Mouse (Mus musculus) heart, postnatal 0 days (tissue): ENCODE data around the gene Ifnar1. TPM values are rescaled to one million over a fixed set of nuclear protein-coding genes. Genes with fewer than 3 reads are reported as not detected.
A peak's percentile ranks its signal among the peaks of the same experiment; 100 is the strongest.

Experiments used
- ATAC-seq: fragments of 200-750 bp; cut with Nextera tagmentation; 2 replicates; pipeline ENCODE4 v1.8.0; 2017; ENCODE audit warnings: low read depth, moderate number of reproducible peaks, moderate library complexity; ENCODE audit not compliant: insufficient read depth
- DNase-seq: peaks from one replicate; pipeline ENCODE4 v3.0.0-alpha.2; 2016; ENCODE audit warnings: low spot score
- H3K27ac ChIP-seq: fragments of 300-500 bp; sonication (generic); 2 replicates; pipeline ENCODE4 v1.5.1; 2014; ENCODE audit warnings: low read depth, mild to moderate bottlenecking
- H3K27me3 ChIP-seq: fragments of 300-500 bp; sonication (generic); 2 replicates; pipeline ENCODE4 v1.6.1; 2014; ENCODE audit warnings: low read length, mixed read lengths; ENCODE audit not compliant: control insufficient read depth, insufficient read depth
- H3K36me3 ChIP-seq: fragments of 300-500 bp; sonication (generic); replicated peaks from 2 replicates; pipeline ENCODE4 v1.6.1; 2014; ENCODE audit warnings: low read length, mixed read lengths; ENCODE audit not compliant: control insufficient read depth, insufficient read depth
- H3K4me1 ChIP-seq: fragments of 300-500 bp; sonication (generic); 2 replicates; pipeline ENCODE4 v1.6.1; 2014; ENCODE audit warnings: antibody characterized with exemption; ENCODE audit not compliant: control insufficient read depth, insufficient read depth
- H3K4me2 ChIP-seq: fragments of 300-500 bp; sonication (generic); 2 replicates; pipeline ENCODE4 v1.6.1; 2014; ENCODE audit warnings: low read depth, mild to moderate bottlenecking, low read length, moderate library complexity
- H3K4me3 ChIP-seq: fragments of 300-500 bp; sonication (generic); 2 replicates; pipeline ENCODE4 v1.5.1; 2014; ENCODE audit warnings: low read depth, low read length
- H3K9ac ChIP-seq: fragments of 300-500 bp; sonication (generic); replicated peaks from 2 replicates; pipeline ENCODE4 v1.6.1; 2014; ENCODE audit warnings: low read depth, low read length, mixed read lengths
- H3K9me3 ChIP-seq: fragments of 300-500 bp; sonication (generic); replicated peaks from 2 replicates; pipeline ENCODE4 v1.6.1; 2016; ENCODE audit warnings: low read length; ENCODE audit not compliant: control insufficient read depth
- CTCF ChIP-seq: IDR thresholded peaks from 2 replicates; pipeline ENCODE4 v1.5.1; 2016; ENCODE audit warnings: antibody characterized with exemption, control low read depth, low read depth
- EP300 ChIP-seq: IDR thresholded peaks from 2 replicates; pipeline ENCODE4 v1.6.1; 2016; ENCODE audit warnings: antibody characterized with exemption, low read depth
- WGBS: fragments of 180-500 bp; shearing (Covaris S2); extraction: QIAGEN DNeasy Blood & Tissue Kit; methylation state at CpG from one replicate; pipeline ENCODE4 v1.1.7; 2014; 5-methylcytosine and 5-hydroxymethylcytosine counted together
- polyA plus RNA-seq: library from polyadenylated mRNA; unstranded; fragments of >200 nt; fragmentation: Nextera tagmentation; extraction: Ambion mirVana; gene quantifications from 2 replicates; pipeline ENCODE4 v1.2.1, GENCODE M21; 2015
- total RNA-seq: library from RNA; depleted of rRNA; stranded (reverse); fragments of >200 nt; gene quantifications from 2 replicates; pipeline ENCODE4 v1.2.3, GENCODE M21; 2014; ENCODE audit warnings: low replicate concordance

Gene Ifnar1
- total and polyA plus RNA-seq, 2 experiments from 2014 or later, result 24.0 to 32.6 TPM

- Histone ChIP-seq H3K4me1 (peaks cover 69% of the 10 kb centered on the region), H3K36me3 (no peaks in the 10 kb centered on the region), H3K9ac (no peak overlapping the region), H3K4me3 (peak overlapping the region; percentile 84; the same call in 1 of the 2 replicates), H3K27me3 (no peaks in the 10 kb centered on the region), H3K4me2 (peak overlapping the region; percentile 92), H3K27ac (peak overlapping the region; percentile 93), H3K9me3 (no peaks in the 10 kb centered on the region)
- ATAC-seq, result no peak
- 53% methylated on average over 5 of the region's 5 CpGs for WGBS
- DNase-seq, result no peak
- TF ChIP-seq EP300, result no peak
- TF ChIP-seq CTCF, result no peak
Measured at GRCm38 (mm10) chr16:91549616-91550015, 64.6 kb downstream of the Ifnar1 start.

- peak; percentile 69 for DNase-seq
Measured at GRCm38 (mm10) chr16:91551081-91551524, 66.1 kb downstream of the Ifnar1 start.

GRCm38 (mm10) chr16:91552072-91552471 is 67.0 kb downstream of the Ifnar1 start:
- TF ChIP-seq CTCF, result 0 out of 2 replicates have a peak, but pooled peaks have one; percentile 3
- no peak for TF ChIP-seq EP300
- H3K36me3 ChIP-seq, result peaks cover 13% of the 10 kb centered on the region
- peaks cover 60% of the 10 kb centered on the region for H3K4me1 ChIP-seq
- WGBS, result 28% methylated on average over 9 of the region's 9 CpGs
- H3K9ac ChIP-seq, result no peak overlapping the region
- H3K27me3 ChIP-seq, result no peaks in the 10 kb centered on the region
- peak overlapping the region; percentile 71 for H3K27ac ChIP-seq
- ATAC-seq (no peak), DNase-seq (no peak)
- H3K4me3 ChIP-seq, result no peak overlapping the region
- H3K9me3 ChIP-seq, result no peaks in the 10 kb centered on the region
- no peak overlapping the region; the same call in 1 of the 2 replicates for H3K4me2 ChIP-seq

More at GRCm38 (mm10) chr16:91551081-91551524, 66.1 kb downstream of the Ifnar1 start:
- no peaks in the 10 kb centered on the region for H3K27me3 ChIP-seq
- peak overlapping the region; percentile 71 for H3K27ac ChIP-seq
- 27% methylated on average over 10 of the region's 10 CpGs for WGBS
- H3K4me2 ChIP-seq, result peak overlapping the region; percentile 43
- no peak overlapping the region for H3K4me3 ChIP-seq
- ATAC-seq, result peak; percentile 13; the same call in 1 of the 2 replicates
- peaks cover 64% of the 10 kb centered on the region for H3K4me1 ChIP-seq
- TF ChIP-seq EP300 (no peak), CTCF (no peak)
- H3K9ac ChIP-seq, result no peak overlapping the region
- H3K9me3 ChIP-seq, result no peaks in the 10 kb centered on the region
- H3K36me3 ChIP-seq, result peaks cover 13% of the 10 kb centered on the region

GRCm38 (mm10) chr16:91553625-91554024 is 68.6 kb downstream of the Ifnar1 start:
- H3K9ac ChIP-seq, result 0 out of 2 replicates have a peak overlapping the region, but pooled peaks have one; percentile 17
- H3K4me3 ChIP-seq, result no peak overlapping the region
- DNase-seq, result peak; percentile 53
- H3K27ac ChIP-seq, result peak overlapping the region; percentile 62
- no peak for TF ChIP-seq EP300
- TF ChIP-seq CTCF, result no peak
- no peaks in the 10 kb centered on the region for H3K9me3 ChIP-seq
- H3K4me2 ChIP-seq, result peak overlapping the region; percentile 43
- WGBS, result 11% methylated on average over 12 of the region's 12 CpGs
- peaks cover 25% of the 10 kb centered on the region for H3K36me3 ChIP-seq
- H3K4me1 ChIP-seq, result peaks cover 55% of the 10 kb centered on the region
- H3K27me3 ChIP-seq, result no peaks in the 10 kb centered on the region
- no peak for ATAC-seq

- no peaks in the 10 kb centered on the region for H3K9me3 ChIP-seq
- no peak for DNase-seq
- H3K4me3 ChIP-seq, result no peak overlapping the region
- H3K9ac ChIP-seq, result no peak overlapping the region
- H3K36me3 ChIP-seq, result peaks cover 40% of the 10 kb centered on the region
- no peak for TF ChIP-seq CTCF
- no peak for TF ChIP-seq EP300
- H3K27ac ChIP-seq, result peak overlapping the region; percentile 62
- H3K4me2 ChIP-seq, result no peak overlapping the region
- ATAC-seq, result no peak
- no peaks in the 10 kb centered on the region for H3K27me3 ChIP-seq
- peaks cover 42% of the 10 kb centered on the region for H3K4me1 ChIP-seq
- WGBS, result 64% methylated on average over 8 of the region's 8 CpGs
Measured at GRCm38 (mm10) chr16:91555017-91555605, 70.1 kb downstream of the Ifnar1 start.
